Mouse (Mus musculus): Measurements from ENCODE around the gene Itga3.

- no peak for TF ChIP-seq POLR2A (IDR thresholded peaks at IDR 0.05; ENCODE audit: low read depth, low read length)
- no peak for TF ChIP-seq POLR2AphosphoS2 (IDR thresholded peaks at IDR 0.05; ENCODE audit: low read depth, low read length)
- no peak for TF ChIP-seq ELF1 (IDR thresholded peaks at IDR 0.05; ENCODE audit: low read depth, low read length)
- no peak for TF ChIP-seq ETS1 (conservative IDR thresholded peaks at IDR 0.05; ENCODE audit: low read depth, low read length)
Measured at GRCm38 (mm10) chr11:95001584-95002347, 74.8 kb downstream of the Itga3 start.

All from CH12.LX (cell line).